Mouse (Mus musculus): ENCODE results near the gene Mapk12.

Gene Mapk12

GRCm38 (mm10) chr15:89140659-89141252 lies at the start of gene Mapk12:
Mapk12 (minus strand) TSS chr15:89140703.
- in situ Hi-C loops (cut with MboI, MseI) = no loop called here

GRCm38 (mm10) chr15:89184937-89185227 lies 44.4 kb upstream of the Mapk12 start:
- in situ Hi-C loops (cut with MboI, MseI) = no loop called here

- in situ Hi-C loops (cut with MboI, MseI) = no loop called here
Measured at GRCm38 (mm10) chr15:89184141-89184936, 43.8 kb upstream of the Mapk12 start.

GRCm38 (mm10) chr15:89182842-89183241 lies 42.3 kb upstream of the Mapk12 start:
- in situ Hi-C loops (cut with MboI, MseI) = no loop called here

- in situ Hi-C loops (cut with MboI, MseI) = no loop called here
Measured at GRCm38 (mm10) chr15:89182328-89182741, 41.8 kb upstream of the Mapk12 start.

GRCm38 (mm10) chr15:89181561-89182270 lies 41.2 kb upstream of the Mapk12 start:
- in situ Hi-C loops (cut with MboI, MseI) = no loop called here

- in situ Hi-C loops (cut with MboI, MseI) = no loop called here
Measured at GRCm38 (mm10) chr15:89180571-89181229, 40.2 kb upstream of the Mapk12 start, which contains the start of gene Plxnb2. Plxnb2 (minus strand) TSS chr15:89180788.

GRCm38 (mm10) chr15:89180081-89180541 lies 39.6 kb upstream of the Mapk12 start:
- in situ Hi-C loops (cut with MboI, MseI) = no loop called here

- in situ Hi-C loops (cut with MboI, MseI) = no loop called here
Measured at GRCm38 (mm10) chr15:89179630-89179964, 39.1 kb upstream of the Mapk12 start.

- in situ Hi-C loops (cut with MboI, MseI) = no loop called here
Measured at GRCm38 (mm10) chr15:89178954-89179629, 38.6 kb upstream of the Mapk12 start.

GRCm38 (mm10) chr15:89178260-89178860 lies 37.9 kb upstream of the Mapk12 start:
- in situ Hi-C loops (cut with MboI, MseI) = no loop called here

GRCm38 (mm10) chr15:89177576-89178259 lies 37.2 kb upstream of the Mapk12 start:
- in situ Hi-C loops (cut with MboI, MseI) = no loop called here

- in situ Hi-C loops (cut with MboI, MseI) = no loop called here
Measured at GRCm38 (mm10) chr15:89177121-89177520, 36.6 kb upstream of the Mapk12 start.

- in situ Hi-C loops (cut with MboI, MseI) = no loop called here
Measured at GRCm38 (mm10) chr15:89175411-89176155, 35.1 kb upstream of the Mapk12 start.

GRCm38 (mm10) chr15:89174889-89175339 lies 34.4 kb upstream of the Mapk12 start:
- in situ Hi-C loops (cut with MboI, MseI) = no loop called here

GRCm38 (mm10) chr15:89173906-89174214 lies 33.4 kb upstream of the Mapk12 start:
- in situ Hi-C loops (cut with MboI, MseI) = no loop called here

GRCm38 (mm10) chr15:89173024-89173905 lies 32.8 kb upstream of the Mapk12 start:
- in situ Hi-C loops (cut with MboI, MseI) = no loop called here

- in situ Hi-C loops (cut with MboI, MseI) = no loop called here
Measured at GRCm38 (mm10) chr15:89172276-89172935, 31.9 kb upstream of the Mapk12 start.

Measured in regulatory T cell (primary cell).